Mouse (Mus musculus) ES-E14 (cell line): ENCODE measurements around the gene Gm8439.

Experiments
- CHD2 ChIP-seq: IDR thresholded peaks from 2 replicates; pipeline ENCODE4 v1.6.1; 2014; ENCODE audit warnings: mild to moderate bottlenecking, low read depth, low read length, inconsistent platforms
- MAFK ChIP-seq: IDR thresholded peaks from 2 replicates; pipeline ENCODE4 v1.6.1; 2014; ENCODE audit warnings: mild to moderate bottlenecking, low read depth, low read length, inconsistent platforms; ENCODE audit not compliant: insufficient read depth

- TF ChIP-seq CHD2 = no peak
- no peak for TF ChIP-seq MAFK
These were observed 14.1 kb downstream of the Gm8439 start for GRCm38 (mm10) chr4:120602669-120603068.
